Mouse (Mus musculus) bone marrow, adult 2 months (tissue): ENCODE results near the gene Rtraf.

ENCODE experiments used
- CTCF ChIP-seq: fragments of 200-500 bp; IDR thresholded peaks from 2 replicates; pipeline ENCODE4 v1.5.1; 2011; ENCODE audit warnings: low read length, control low read depth; ENCODE audit not compliant: control insufficient read depth, insufficient read depth
- POLR2A ChIP-seq: fragments of 200-500 bp; IDR thresholded peaks from 2 replicates; pipeline ENCODE4 v1.6.1; 2011; ENCODE audit warnings: low read depth, mild to moderate bottlenecking, control low read depth, low read length, borderline replicate concordance; ENCODE audit not compliant: control insufficient read depth

DNA sequence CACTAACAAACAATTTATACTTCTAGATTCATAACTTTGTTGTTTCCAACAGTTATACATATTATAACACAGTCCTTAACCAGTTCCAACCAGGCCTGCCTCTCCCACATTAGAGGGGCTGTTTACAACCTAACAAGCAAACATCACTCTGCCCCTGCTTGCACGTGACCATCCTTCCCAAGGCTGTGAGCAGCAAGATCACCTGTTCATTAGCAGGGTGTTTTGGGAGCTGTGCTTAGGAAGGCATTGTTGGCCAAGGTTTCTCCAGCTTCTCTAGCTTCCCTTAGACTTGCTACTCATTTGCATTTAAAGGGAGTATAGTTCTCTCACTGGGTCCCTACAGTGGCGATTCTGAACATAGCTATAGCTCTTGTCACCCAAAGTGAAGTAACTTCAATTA lies 34.7 kb upstream of the Rtraf start:
- TF ChIP-seq CTCF (no peak), POLR2A (no peak)
